Mouse (Mus musculus) midbrain, postnatal 0 days (tissue): ENCODE measurements around the gene Abcb11. TPM values are rescaled to one million over a fixed set of nuclear protein-coding genes. Genes with fewer than 3 reads are reported as not detected.
"Not testable (repeated sequence)": the region's sequence is repeated elsewhere in the genome, so short reads cannot be mapped to it uniquely, and the experiment has no call there.

Experiments
- ATAC-seq: fragments of 200-750 bp; cut with Nextera tagmentation; 2 replicates; pipeline ENCODE4 v1.8.0; 2017; ENCODE audit warnings: moderate number of reproducible peaks, mild to moderate bottlenecking, moderate TSS enrichment, moderate library complexity; ENCODE audit not compliant: low FRiP score
- DNase-seq: peaks from one replicate; pipeline ENCODE4 v3.0.0-alpha.2; 2015; ENCODE audit warnings: low spot score
- H3K27ac ChIP-seq: fragments of 300-500 bp; sonication (generic); 2 replicates; pipeline ENCODE4 v1.5.1; 2014; ENCODE audit warnings: low read depth, mild to moderate bottlenecking, low read length, mixed read lengths
- H3K27me3 ChIP-seq: fragments of 300-500 bp; sonication (generic); 2 replicates; pipeline ENCODE4 v1.6.1; 2014; ENCODE audit warnings: low read length, control low read depth, mixed read lengths; ENCODE audit not compliant: insufficient read depth
- H3K36me3 ChIP-seq: fragments of 300-500 bp; sonication (generic); 2 replicates; pipeline ENCODE4 v1.6.1; 2014; ENCODE audit warnings: low read length, control low read depth, mixed read lengths; ENCODE audit not compliant: insufficient read depth
- H3K4me1 ChIP-seq: fragments of 300-500 bp; sonication (generic); 2 replicates; pipeline ENCODE4 v1.6.1; 2014; ENCODE audit warnings: mild to moderate bottlenecking, control low read depth, antibody characterized with exemption, low read length, mixed read lengths; ENCODE audit not compliant: insufficient read depth
- H3K4me2 ChIP-seq: fragments of 300-500 bp; sonication (generic); 2 replicates; pipeline ENCODE4 v1.6.1; 2014; ENCODE audit warnings: low read depth, mild to moderate bottlenecking, low read length, mixed read lengths; ENCODE audit not compliant: poor library complexity, severe bottlenecking
- H3K4me3 ChIP-seq: fragments of 300-500 bp; sonication (generic); 2 replicates; pipeline ENCODE4 v1.5.1; 2014; ENCODE audit warnings: low read depth, mild to moderate bottlenecking, low read length, moderate library complexity
- H3K9ac ChIP-seq: fragments of 300-500 bp; sonication (generic); replicated peaks from 2 replicates; pipeline ENCODE4 v1.6.1; 2014; ENCODE audit warnings: mild to moderate bottlenecking, low read length, moderate library complexity, mixed read lengths; ENCODE audit not compliant: poor library complexity, severe bottlenecking
- H3K9me3 ChIP-seq: fragments of 300-500 bp; sonication (generic); 2 replicates; pipeline ENCODE4 v1.6.1; 2016; ENCODE audit warnings: low read length, control low read depth
- CTCF ChIP-seq: IDR thresholded peaks from 2 replicates; pipeline ENCODE4 v1.5.1; 2016; ENCODE audit warnings: antibody characterized with exemption, mild to moderate bottlenecking
- WGBS: fragments of 180-500 bp; shearing (Covaris S2); extraction: QIAGEN DNeasy Blood & Tissue Kit; methylation state at CpG from one replicate; pipeline ENCODE4 v1.1.7; 2014; 5-methylcytosine and 5-hydroxymethylcytosine counted together
- polyA plus RNA-seq: library from polyadenylated mRNA; unstranded; fragments of >200 nt; fragmentation: Nextera tagmentation; extraction: Ambion mirVana; gene quantifications from 2 replicates; pipeline ENCODE4 v1.2.1, GENCODE M21; 2015
- total RNA-seq: library from RNA; depleted of rRNA; stranded (reverse); fragments of >200 nt; gene quantifications from 2 replicates; pipeline ENCODE4 v1.2.3, GENCODE M21; 2014

Gene Abcb11
- total and polyA plus RNA-seq, 2 experiments from 2014 or later: 0.05 TPM; not detected in 1

- Histone ChIP-seq H3K36me3 (no peaks in the 10 kb centered on the region), H3K4me3 (no peak overlapping the region), H3K9me3 (no peaks in the 10 kb centered on the region), H3K27me3 (no peaks in the 10 kb centered on the region), H3K27ac (no peak overlapping the region), H3K9ac (no peak overlapping the region), H3K4me1 (no peaks in the 10 kb centered on the region), H3K4me2 (no peak overlapping the region)
- TF ChIP-seq CTCF: no peak
- ATAC-seq (no peak), DNase-seq (no peak)
- WGBS: 86% methylated on average over 2 of the region's 2 CpGs
These were observed 34.4 kb upstream of the Abcb11 start for GRCm38 (mm10) chr2:69376780-69377179.

- Histone ChIP-seq H3K27me3 (no peaks in the 10 kb centered on the region), H3K4me3 (no peak overlapping the region), H3K4me2 (no peak overlapping the region), H3K9ac (no peak overlapping the region), H3K36me3 (no peaks in the 10 kb centered on the region), H3K9me3 (no peaks in the 10 kb centered on the region), H3K27ac (no peak overlapping the region), H3K4me1 (no peaks in the 10 kb centered on the region)
- TF ChIP-seq CTCF: no peak
- WGBS: 90% methylated on average over 1 of the region's 1 CpGs
- ATAC-seq (no peak), DNase-seq (no peak)
These were observed 22.9 kb upstream of the Abcb11 start for GRCm38 (mm10) chr2:69365275-69365674.

GRCm38 (mm10) chr2:69364831-69365230 is 22.4 kb upstream of the Abcb11 start:
- Histone ChIP-seq H3K4me2 (no peak overlapping the region), H3K9ac (no peak overlapping the region), H3K36me3 (no peaks in the 10 kb centered on the region), H3K27me3 (no peaks in the 10 kb centered on the region), H3K4me3 (no peak overlapping the region), H3K4me1 (no peaks in the 10 kb centered on the region), H3K27ac (no peak overlapping the region), H3K9me3 (no peaks in the 10 kb centered on the region)
- ATAC-seq (no peak), DNase-seq (no peak)
- no peak for TF ChIP-seq CTCF
- WGBS: 84% methylated on average over 2 of the region's 2 CpGs

- not testable (repeated sequence) for H3K4me3 ChIP-seq, H3K36me3 ChIP-seq, H3K4me1 ChIP-seq, H3K9ac ChIP-seq, DNase-seq, H3K27ac ChIP-seq, H3K27me3 ChIP-seq, H3K4me2 ChIP-seq, H3K9me3 ChIP-seq
- ATAC-seq: peak; percentile 100
These were observed 13.0 kb upstream of the Abcb11 start for GRCm38 (mm10) chr2:69355402-69355801.

- Histone ChIP-seq H3K27me3 (no peaks in the 10 kb centered on the region), H3K4me1 (no peaks in the 10 kb centered on the region), H3K4me2 (no peak overlapping the region), H3K36me3 (no peaks in the 10 kb centered on the region), H3K9ac (no peak overlapping the region), H3K4me3 (no peak overlapping the region), H3K9me3 (no peaks in the 10 kb centered on the region), H3K27ac (no peak overlapping the region)
- ATAC-seq (no peak), DNase-seq (no peak)
- WGBS: 90% methylated on average over 6 of the region's 6 CpGs
- TF ChIP-seq CTCF: no peak
These were observed 910 bp downstream of the Abcb11 start for GRCm38 (mm10) chr2:69341506-69341905.

- not testable (repeated sequence) for H3K9me3 ChIP-seq, H3K36me3 ChIP-seq, H3K27me3 ChIP-seq, DNase-seq, ATAC-seq, H3K4me3 ChIP-seq, H3K4me2 ChIP-seq, H3K4me1 ChIP-seq, H3K9ac ChIP-seq, H3K27ac ChIP-seq
- 89% methylated on average over 5 of the region's 6 CpGs for whole genome bisulfite sequencing
These were observed 10.9 kb downstream of the Abcb11 start for GRCm38 (mm10) chr2:69331523-69331922.
